8 mouse cellular contexts compared by ENCODE assay signal in genomic region chr8:106510365-106510975, GRCm38 (mm10). TPM values are rescaled to one million over a fixed set of nuclear protein-coding genes. Genes with fewer than 3 reads are reported as not detected.
DNase-seq lines count a peak whose midpoint lies in the region; ATAC-seq and TF ChIP-seq lines count a peak whose summit lies in the region.

Cdh3 (plus strand) TSS chr8:106510891.

- TF ChIP-seq CTCF in spleen, adult 2 months (IDR thresholded peaks at IDR 0.05; ENCODE audit: extremely low read depth, insufficient read depth, insufficient read length, insufficient replicate concordance) = no peak

- peak within 1 kb of the TSS; percentile 51 for H3K4me2 ChIP-seq in kidney, embryonic 14.5 days (replicated peaks; ENCODE audit: low read depth, low read length)
- H3K4me2 ChIP-seq in lung, embryonic 16.5 days (ENCODE audit: low read depth, low read length) = peak within 1 kb of the TSS; percentile 61

- no peaks in the 10 kb centered on the region for H3K36me3 ChIP-seq in spleen, adult 2 months (ENCODE audit: control insufficient read depth, insufficient read depth, low read length)
- no peaks in the 10 kb centered on the region for H3K36me3 ChIP-seq in kidney, embryonic 14.5 days (ENCODE audit: control insufficient read depth, insufficient read depth, low read length)
- no peaks in the 10 kb centered on the region for H3K36me3 ChIP-seq in lung, embryonic 16.5 days (ENCODE audit: control insufficient read depth, insufficient read depth, low read length)
- H3K36me3 ChIP-seq in splenic B cell, adult 2 months (ENCODE audit: control insufficient read depth, insufficient read depth, low read length, poor library complexity, severe bottlenecking) = no peaks in the 10 kb centered on the region

- no peaks in the 10 kb centered on the region for H3K9me3 ChIP-seq in kidney, embryonic 14.5 days (ENCODE audit: control insufficient read depth, low read length)
- H3K9me3 ChIP-seq in lung, embryonic 16.5 days (ENCODE audit: control insufficient read depth, low read length) = no peaks in the 10 kb centered on the region

- peaks cover 3% of the 10 kb centered on the region for H3K4me1 ChIP-seq in spleen, adult 2 months (ENCODE audit: control insufficient read depth, insufficient read depth, insufficient read length)
- peaks cover 26% of the 10 kb centered on the region for H3K4me1 ChIP-seq in kidney, embryonic 14.5 days (ENCODE audit: control insufficient read depth, insufficient read depth, low read length)
- H3K4me1 ChIP-seq in lung, embryonic 16.5 days (replicated peaks; ENCODE audit: control insufficient read depth, insufficient read depth, low read length) = peaks cover 39% of the 10 kb centered on the region

- H3K27ac ChIP-seq in spleen, adult 2 months (ENCODE audit: insufficient read depth, low read length) = no peak within 1 kb of the TSS; the same call in 1 of the 2 replicates
- H3K27ac ChIP-seq in kidney, embryonic 14.5 days (ENCODE audit: low read depth, low read length) = peak within 1 kb of the TSS; percentile 87
- peak within 1 kb of the TSS; percentile 75 for H3K27ac ChIP-seq in lung, embryonic 16.5 days (ENCODE audit: low read length)

- no peak for DNase-seq in spleen, adult 2 months (ENCODE audit: low read depth in 1 of 2, low spot score in 2 of 2)
- no peak for DNase-seq in spleen, postnatal 36 days (ENCODE audit: low spot score in 2 of 2)
- DNase-seq in forelimb bud, embryonic 11.5 days (ENCODE audit: low read depth, low spot score) = peak; percentile 74
- peak; percentile 3 for DNase-seq in splenic B cell, adult 2 months (ENCODE audit: low read depth, low spot score)
- DNase-seq in spleen, adult 18-20 months = no peak

- peak within 1 kb of the TSS; percentile 69 for H3K9ac ChIP-seq in kidney, embryonic 14.5 days (ENCODE audit: low read depth, low read length)
- peak within 1 kb of the TSS; percentile 70 for H3K9ac ChIP-seq in lung, embryonic 16.5 days (ENCODE audit: low read length)

- peak within 1 kb of the TSS; percentile 35; the same call in 1 of the 2 replicates for H3K4me3 ChIP-seq in spleen, adult 2 months (ENCODE audit: extremely low read depth, insufficient read depth, insufficient read length)
- peak within 1 kb of the TSS; percentile 52 for H3K4me3 ChIP-seq in kidney, embryonic 14.5 days (ENCODE audit: low read length)
- H3K4me3 ChIP-seq in lung, embryonic 16.5 days (ENCODE audit: low read length) = peak within 1 kb of the TSS; percentile 57

- H3K27me3 ChIP-seq in spleen, adult 2 months (ENCODE audit: control insufficient read depth, insufficient read depth, low read length) = peaks cover 24% of the 10 kb centered on the region
- H3K27me3 ChIP-seq in kidney, embryonic 14.5 days (ENCODE audit: control insufficient read depth, insufficient read depth, low read length) = peaks cover 8% of the 10 kb centered on the region; the same call in 1 of the 2 replicates
- H3K27me3 ChIP-seq in lung, embryonic 16.5 days (ENCODE audit: control insufficient read depth, insufficient read depth, low read depth, low read length) = peaks cover 15% of the 10 kb centered on the region
- H3K27me3 ChIP-seq in splenic B cell, adult 2 months (ENCODE audit: control insufficient read depth, insufficient read depth, low read length, poor library complexity, severe bottlenecking) = 0 out of 2 replicates have a peak, but pooled peaks cover 1% of the 10 kb centered on the region

- ATAC-seq in kidney, embryonic 14.5 days (ENCODE audit: low FRiP score, low TSS enrichment) = peak; percentile 73
- ATAC-seq in lung, embryonic 16.5 days (ENCODE audit: low read depth) = peak; percentile 81
- no peak for ATAC-seq in megakaryocyte progenitor cell, adult 5-6 weeks (replicated peaks; ENCODE audit: poor library complexity)

- 5% methylated on average over 34 of the region's 34 CpGs for WGBS in spleen, adult 2 months
- WGBS in kidney, embryonic 14.5 days = under 1% methylated on average over 34 of the region's 34 CpGs
- WGBS in lung, embryonic 16.5 days = under 1% methylated on average over 34 of the region's 34 CpGs

- TF ChIP-seq POLR2A in spleen, adult 2 months (IDR thresholded peaks at IDR 0.05; ENCODE audit: low read depth, low read length) = no peak

RNA-seq across cellular contexts. Expression of gene Cdh3, which starts in this region (rescaled TPM):
- 1.9 TPM in 2 replicates for polyA plus RNA-seq in spleen, adult 2 months (2012; rRNA removed)
- 18.2 and 21.1 TPM in 2 replicates for polyA plus RNA-seq in kidney, embryonic 14.5 days (2014; fragmentation: Nextera tagmentation; extraction: Ambion mirVana)
- polyA plus RNA-seq in lung, embryonic 16.5 days (2015; fragmentation: Nextera tagmentation; extraction: Ambion mirVana) = 20.1 and 20.7 TPM in 2 replicates
- total RNA-seq in megakaryocyte progenitor cell, adult 5-6 weeks (2015) = not detected in 2 replicates
- not detected in 2 replicates for total RNA-seq in megakaryocyte progenitor cell, adult 5-6 weeks (2017)

Comparison
In these comparisons a context has a peak if more than half of its experiments do, and no peak if none do; other contexts are left out.
1. DNase-seq: peak in forelimb bud, embryonic 11.5 days (single experiment) and splenic B cell, adult 2 months (single experiment); none in spleen, adult 2 months (0 of 2), spleen, postnatal 36 days (0 of 2) and spleen, adult 18-20 months (0 of 2).
2. Peak in every context shown above with its lines, with median percentiles within 50 percentile points of each other: H3K4me3 ChIP-seq.